ENCODE assay signal across 8 mouse cellular contexts in the genomic region with DNA sequence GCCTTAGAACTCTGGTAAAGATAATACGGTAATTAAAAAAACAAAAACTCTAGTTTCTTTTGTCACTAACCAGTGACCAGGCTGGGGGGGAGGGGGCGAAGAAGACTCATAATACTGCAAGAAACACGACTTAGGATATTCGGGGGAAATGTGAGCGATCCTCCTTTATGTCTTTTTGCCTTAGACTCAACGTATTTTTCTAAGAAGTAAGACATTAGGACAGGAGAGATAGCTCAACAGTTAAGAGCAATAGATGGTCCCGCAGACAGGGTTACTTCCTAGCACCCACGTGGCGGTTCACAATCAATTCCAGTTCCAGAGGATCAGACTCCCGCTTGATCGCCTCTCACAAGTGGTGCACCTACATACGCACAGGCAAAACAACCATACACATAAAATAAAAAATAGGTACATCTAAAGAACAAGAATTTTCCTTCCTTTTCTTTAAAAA. TPM values are rescaled to one million over a fixed set of nuclear protein-coding genes. Genes with fewer than 3 reads are reported as not detected.
A peak's percentile ranks its signal among the peaks of the same experiment; 100 is the strongest.
DNase-seq lines count a peak whose midpoint lies in the region; ATAC-seq and TF ChIP-seq lines count a peak whose summit lies in the region.

No protein-coding gene starts in this region.

- ATAC-seq in neural tube, embryonic 11.5 days (ENCODE audit: insufficient read depth, low FRiP score, low TSS enrichment): peak; percentile 51
- ATAC-seq in stomach, embryonic 14.5 days (ENCODE audit: insufficient number of reproducible peaks, insufficient read depth, low FRiP score, low read depth): peak; percentile 19; the same call in 1 of the 2 replicates
- ATAC-seq in monocyte, adult 5-6 weeks (replicated peaks; ENCODE audit: insufficient number of reproducible peaks, low FRiP score, low TSS enrichment, poor library complexity, severe bottlenecking): no peak

- H3K36me3 ChIP-seq in neural tube, embryonic 11.5 days (ENCODE audit: control insufficient read depth, insufficient read depth, low read length): peaks cover 12% of the 10 kb centered on the region
- peaks cover 35% of the 10 kb centered on the region for H3K36me3 ChIP-seq in limb, embryonic 10.5 days
- H3K36me3 ChIP-seq in stomach, embryonic 14.5 days (ENCODE audit: control insufficient read depth, insufficient read depth, low read length): peaks cover 21% of the 10 kb centered on the region

- peak overlapping the region; percentile 84 for H3K9ac ChIP-seq in neural tube, embryonic 11.5 days (ENCODE audit: low read length)
- H3K9ac ChIP-seq in stomach, embryonic 14.5 days (replicated peaks; ENCODE audit: low read depth, low read length): peak overlapping the region; percentile 45

- peak overlapping the region; percentile 55 for H3K4me2 ChIP-seq in neural tube, embryonic 11.5 days (ENCODE audit: low read depth)
- H3K4me2 ChIP-seq in stomach, embryonic 14.5 days (replicated peaks; ENCODE audit: low read depth, low read length): peak overlapping the region; percentile 80

- DNase-seq in cerebellum, adult 2 months: no peak
- DNase-seq in cerebellum, postnatal 10 days: no peak
- no peak for DNase-seq in neural tube, embryonic 11.5 days (ENCODE audit: low spot score)
- DNase-seq in neural tube, embryonic 10.5 days (ENCODE audit: extremely low spot score, low spot score): no peak
- peak; percentile 34 for DNase-seq in limb, embryonic 10.5 days (ENCODE audit: low spot score)
- no peak for DNase-seq in gastrocnemius, postnatal 25 days

- H3K27me3 ChIP-seq in cerebellum, adult 2 months (ENCODE audit: control insufficient read depth, insufficient read depth, low read length): no peaks in the 10 kb centered on the region
- H3K27me3 ChIP-seq in neural tube, embryonic 11.5 days (ENCODE audit: control insufficient read depth, insufficient read depth, low read length): no peaks in the 10 kb centered on the region
- H3K27me3 ChIP-seq in limb, embryonic 10.5 days (ENCODE audit: low read depth, poor library complexity, severe bottlenecking): no peaks in the 10 kb centered on the region
- H3K27me3 ChIP-seq in stomach, embryonic 14.5 days (ENCODE audit: control insufficient read depth, insufficient read depth, low read length): no peaks in the 10 kb centered on the region

- under 1% methylated on average over 12 of the region's 12 CpGs for WGBS in cerebellum, adult 2 months
- under 1% methylated on average over 12 of the region's 12 CpGs for WGBS in neural tube, embryonic 11.5 days
- 1% methylated on average over 12 of the region's 12 CpGs for WGBS in limb, embryonic 10.5 days
- under 1% methylated on average over 12 of the region's 12 CpGs for WGBS in stomach, embryonic 14.5 days

- no peak for TF ChIP-seq POLR2A in cerebellum, adult 2 months (IDR thresholded peaks at IDR 0.05; ENCODE audit: borderline replicate concordance, insufficient read depth, low read length)

- peak overlapping the region; percentile 70 for H3K4me3 ChIP-seq in cerebellum, adult 2 months (replicated peaks; ENCODE audit: insufficient read depth, low read depth, low read length)
- H3K4me3 ChIP-seq in neural tube, embryonic 11.5 days (ENCODE audit: low read depth, low read length): peak overlapping the region; percentile 77
- H3K4me3 ChIP-seq in limb, embryonic 10.5 days: peak overlapping the region; percentile 86
- H3K4me3 ChIP-seq in stomach, embryonic 14.5 days (ENCODE audit: low read depth, low read length): peak overlapping the region; percentile 89

- no peaks in the 10 kb centered on the region for H3K9me3 ChIP-seq in neural tube, embryonic 11.5 days (ENCODE audit: control insufficient read depth, low read length)
- H3K9me3 ChIP-seq in limb, embryonic 10.5 days (replicated peaks): no peaks in the 10 kb centered on the region
- H3K9me3 ChIP-seq in stomach, embryonic 14.5 days (ENCODE audit: control insufficient read depth, low read depth, low read length): no peaks in the 10 kb centered on the region

- TF ChIP-seq CTCF in cerebellum, adult 2 months (IDR thresholded peaks at IDR 0.05; ENCODE audit: borderline replicate concordance, insufficient read depth, low read depth, low read length): no peak

- H3K4me1 ChIP-seq in cerebellum, adult 2 months (ENCODE audit: control insufficient read depth, insufficient read depth, low read length): no peaks in the 10 kb centered on the region; the same call in 1 of the 2 replicates
- H3K4me1 ChIP-seq in neural tube, embryonic 11.5 days (ENCODE audit: control insufficient read depth, insufficient read depth, low read length): peaks cover 10% of the 10 kb centered on the region
- peaks cover 15% of the 10 kb centered on the region for H3K4me1 ChIP-seq in limb, embryonic 10.5 days
- peaks cover 7% of the 10 kb centered on the region; the same call in 1 of the 2 replicates for H3K4me1 ChIP-seq in stomach, embryonic 14.5 days (ENCODE audit: control insufficient read depth, insufficient read depth, low read length)

- no peak overlapping the region for H3K27ac ChIP-seq in cerebellum, adult 2 months (ENCODE audit: insufficient read depth, low read length)
- H3K27ac ChIP-seq in neural tube, embryonic 11.5 days (ENCODE audit: low read depth, low read length): peak overlapping the region; percentile 34; the same call in 1 of the 2 replicates
- peak overlapping the region; percentile 95 for H3K27ac ChIP-seq in limb, embryonic 10.5 days
- peak overlapping the region; percentile 95 for H3K27ac ChIP-seq in stomach, embryonic 14.5 days (ENCODE audit: low read length)

RNA-seq across cellular contexts. Expression of a gene that starts 0.7 kb away (rescaled TPM):
- 4.0 and 4.2 TPM in 2 replicates for polyA plus RNA-seq in cerebellum, adult 2 months (2012; rRNA removed)
- polyA plus RNA-seq in neural tube, embryonic 11.5 days (2014; fragmentation: Nextera tagmentation; extraction: Ambion mirVana): 9.1 and 10.7 TPM in 2 replicates
- 14.0 and 15.4 TPM in 2 replicates for polyA plus RNA-seq in limb, embryonic 10.5 days (2016; fragmentation: Nextera tagmentation; extraction: Ambion mirVana)
- 12.9 and 13.8 TPM in 2 replicates for polyA plus RNA-seq in stomach, embryonic 14.5 days (2014; fragmentation: Nextera tagmentation; extraction: Ambion mirVana)
- 5.1 TPM in 1 of 3 replicates, not detected in the others for total RNA-seq in monocyte, adult 5-6 weeks (2017)
- 1 to 10 TPM; 5.4 to 5.9 TPM for total RNA-seq in gastrocnemius, postnatal 25 days (2021)

RNA-seq across cellular contexts. Expression of a gene that starts 0.8 kb away (rescaled TPM):
- 189 and 197 TPM in 2 replicates for polyA plus RNA-seq in cerebellum, adult 2 months (2012; rRNA removed)
- 768 and 797 TPM in 2 replicates for polyA plus RNA-seq in neural tube, embryonic 11.5 days (2014; fragmentation: Nextera tagmentation; extraction: Ambion mirVana)
- polyA plus RNA-seq in limb, embryonic 10.5 days (2016; fragmentation: Nextera tagmentation; extraction: Ambion mirVana): 834 and 987 TPM in 2 replicates
- polyA plus RNA-seq in stomach, embryonic 14.5 days (2014; fragmentation: Nextera tagmentation; extraction: Ambion mirVana): 495 and 512 TPM in 2 replicates
- total RNA-seq in monocyte, adult 5-6 weeks (2017): 95.0 to 123 TPM (median 105 TPM) in 3 replicates
- total RNA-seq in gastrocnemius, postnatal 25 days (2021): 100 to 1,000 TPM; 104 to 115 TPM

RNA-seq across cellular contexts. Expression of a gene that starts 9.1 kb away (rescaled TPM):
- 0.10 TPM in 1 of 2 replicates, not detected in the other for polyA plus RNA-seq in cerebellum, adult 2 months (2012; rRNA removed)
- not detected in 2 replicates for polyA plus RNA-seq in neural tube, embryonic 11.5 days (2014; fragmentation: Nextera tagmentation; extraction: Ambion mirVana)
- polyA plus RNA-seq in limb, embryonic 10.5 days (2016; fragmentation: Nextera tagmentation; extraction: Ambion mirVana): 0.26 TPM in 1 of 2 replicates, not detected in the other
- polyA plus RNA-seq in stomach, embryonic 14.5 days (2014; fragmentation: Nextera tagmentation; extraction: Ambion mirVana): 0.33 and 0.64 TPM in 2 replicates
- total RNA-seq in monocyte, adult 5-6 weeks (2017): 0.43 TPM in 1 of 3 replicates, not detected in the others
- total RNA-seq in gastrocnemius, postnatal 25 days (2021): under 1 TPM; 0.51 to 0.69 TPM

RNA-seq across cellular contexts. Expression of a gene that starts 28.7 kb away (rescaled TPM):
- 109 and 110 TPM in 2 replicates for polyA plus RNA-seq in cerebellum, adult 2 months (2012; rRNA removed)
- 70.5 and 84.5 TPM in 2 replicates for polyA plus RNA-seq in neural tube, embryonic 11.5 days (2014; fragmentation: Nextera tagmentation; extraction: Ambion mirVana)
- polyA plus RNA-seq in limb, embryonic 10.5 days (2016; fragmentation: Nextera tagmentation; extraction: Ambion mirVana): 138 and 142 TPM in 2 replicates
- polyA plus RNA-seq in stomach, embryonic 14.5 days (2014; fragmentation: Nextera tagmentation; extraction: Ambion mirVana): 121 and 132 TPM in 2 replicates
- 12.1 to 34.5 TPM (median 17.5 TPM) in 3 replicates for total RNA-seq in monocyte, adult 5-6 weeks (2017)
- 10 to 100 TPM; 36.2 to 43.9 TPM for total RNA-seq in gastrocnemius, postnatal 25 days (2021)

RNA-seq across cellular contexts. Expression of a gene that starts 39.8 kb away (rescaled TPM):
- polyA plus RNA-seq in cerebellum, adult 2 months (2012; rRNA removed): 0.81 and 1.3 TPM in 2 replicates
- 1.7 and 2.1 TPM in 2 replicates for polyA plus RNA-seq in neural tube, embryonic 11.5 days (2014; fragmentation: Nextera tagmentation; extraction: Ambion mirVana)
- 2.9 and 3.3 TPM in 2 replicates for polyA plus RNA-seq in limb, embryonic 10.5 days (2016; fragmentation: Nextera tagmentation; extraction: Ambion mirVana)
- 20.5 and 23.1 TPM in 2 replicates for polyA plus RNA-seq in stomach, embryonic 14.5 days (2014; fragmentation: Nextera tagmentation; extraction: Ambion mirVana)
- total RNA-seq in monocyte, adult 5-6 weeks (2017): 0.49 to 1.8 TPM in 2 of 3 replicates, not detected in the other
- 1 to 10 TPM; 1.7 TPM for total RNA-seq in gastrocnemius, postnatal 25 days (2021)
